Mouse (Mus musculus) stomach, postnatal 0 days (tissue): ENCODE measurements at regions not wholly inside any gene's neighbourhood (a gene's known extent, or its start where the extent isn't known, plus 50 kb on each side); places are given as distances from the start of the nearest gene placed in this dataset.

Source experiments
- ATAC-seq: fragments of 200-750 bp; cut with Nextera tagmentation; 2 replicates; pipeline ENCODE4 v1.8.0; 2017; ENCODE audit not compliant: low FRiP score, low TSS enrichment
- DNase-seq: peaks from one replicate; pipeline ENCODE4 v3.0.0-alpha.2; 2016; ENCODE audit warnings: low spot score
- H3K27ac ChIP-seq: fragments of 300-500 bp; sonication (generic); replicated peaks from 2 replicates; pipeline ENCODE4 v1.5.1; 2014; ENCODE audit warnings: mild to moderate bottlenecking, control low read depth
- H3K27me3 ChIP-seq: fragments of 300-500 bp; sonication (generic); 2 replicates; pipeline ENCODE4 v1.6.1; 2014; ENCODE audit warnings: low read length; ENCODE audit not compliant: control insufficient read depth, insufficient read depth
- H3K36me3 ChIP-seq: fragments of 300-500 bp; sonication (generic); 2 replicates; pipeline ENCODE4 v1.6.1; 2014; ENCODE audit warnings: low read length, mixed read lengths; ENCODE audit not compliant: control insufficient read depth, insufficient read depth
- H3K4me1 ChIP-seq: fragments of 300-500 bp; sonication (generic); replicated peaks from 2 replicates; pipeline ENCODE4 v1.6.1; 2014; ENCODE audit warnings: antibody characterized with exemption; ENCODE audit not compliant: control insufficient read depth, insufficient read depth
- H3K4me2 ChIP-seq: fragments of 300-500 bp; sonication (generic); replicated peaks from 2 replicates; pipeline ENCODE4 v1.6.1; 2014; ENCODE audit warnings: low read depth, mild to moderate bottlenecking, control low read depth, moderate library complexity
- H3K4me3 ChIP-seq: fragments of 300-500 bp; sonication (generic); 2 replicates; pipeline ENCODE4 v1.5.1; 2014; ENCODE audit warnings: low read depth, low read length, control low read depth
- H3K9ac ChIP-seq: fragments of 300-500 bp; sonication (generic); 2 replicates; pipeline ENCODE4 v1.6.1; 2014; ENCODE audit warnings: mild to moderate bottlenecking, low read length, control low read depth, mixed read lengths
- H3K9me3 ChIP-seq: fragments of 300-500 bp; sonication (generic); 2 replicates; pipeline ENCODE4 v1.6.1; 2016; ENCODE audit warnings: low read length; ENCODE audit not compliant: control insufficient read depth
- CTCF ChIP-seq: IDR thresholded peaks from 2 replicates; pipeline ENCODE4 v1.5.1; 2016; ENCODE audit warnings: antibody characterized with exemption, low read depth, mild to moderate bottlenecking, moderate library complexity
- EP300 ChIP-seq: optimal IDR thresholded peaks from 2 replicates; pipeline ENCODE3; 2016; ENCODE audit warnings: antibody characterized with exemption
- whole genome bisulfite sequencing: fragments of 180-500 bp; shearing (Covaris S2); extraction: QIAGEN DNeasy Blood & Tissue Kit; methylation state at CpG from one replicate; pipeline ENCODE4 v1.1.7; 2014; 5-methylcytosine and 5-hydroxymethylcytosine counted together

- TF ChIP-seq EP300 = no peak
- no peak for TF ChIP-seq CTCF
- Histone ChIP-seq H3K4me2 (no peak overlapping the region), H3K36me3 (no peaks in the 10 kb centered on the region), H3K9me3 (no peaks in the 10 kb centered on the region), H3K9ac (no peak overlapping the region), H3K4me1 (no peaks in the 10 kb centered on the region), H3K4me3 (no peak overlapping the region), H3K27ac (no peak overlapping the region), H3K27me3 (no peaks in the 10 kb centered on the region)
- ATAC-seq (no peak), DNase-seq (no peak)
- WGBS = 25% methylated on average over 11 of the region's 11 CpGs
Observed at GRCm38 (mm10) chr14:58678126-58678656, 464.5 kb downstream of the 1700129C05Rik start.

GRCm38 (mm10) chr14:58675146-58675545 lies 467.5 kb downstream of the 1700129C05Rik start:
- H3K36me3 ChIP-seq = no peaks in the 10 kb centered on the region
- H3K9me3 ChIP-seq = no peaks in the 10 kb centered on the region
- H3K27ac ChIP-seq = no peak overlapping the region
- ATAC-seq = no peak
- H3K9ac ChIP-seq = no peak overlapping the region
- no peaks in the 10 kb centered on the region for H3K27me3 ChIP-seq
- WGBS = 77% methylated on average over 3 of the region's 3 CpGs
- TF ChIP-seq EP300 = no peak
- TF ChIP-seq CTCF = no peak
- H3K4me2 ChIP-seq = no peak overlapping the region
- H3K4me3 ChIP-seq = no peak overlapping the region
- no peak for DNase-seq
- H3K4me1 ChIP-seq = no peaks in the 10 kb centered on the region

- no peaks in the 10 kb centered on the region for H3K9me3 ChIP-seq
- no peaks in the 10 kb centered on the region for H3K36me3 ChIP-seq
- H3K4me2 ChIP-seq = no peak overlapping the region
- H3K4me3 ChIP-seq = no peak overlapping the region
- H3K27me3 ChIP-seq = no peaks in the 10 kb centered on the region
- no peaks in the 10 kb centered on the region for H3K4me1 ChIP-seq
- TF ChIP-seq EP300 = no peak
- peak; percentile 53 for TF ChIP-seq CTCF
- 57% methylated on average over 1 of the region's 1 CpGs for WGBS
- ATAC-seq = no peak
- DNase-seq = no peak
- H3K9ac ChIP-seq = no peak overlapping the region
- H3K27ac ChIP-seq = no peak overlapping the region
Observed at GRCm38 (mm10) chr14:58663946-58664345, 478.7 kb downstream of the 1700129C05Rik start.

GRCm38 (mm10) chr14:58662601-58663000 lies 480.1 kb downstream of the 1700129C05Rik start:
- H3K27me3 ChIP-seq = no peaks in the 10 kb centered on the region
- H3K36me3 ChIP-seq = no peaks in the 10 kb centered on the region
- 49% methylated on average over 5 of the region's 5 CpGs for WGBS
- ATAC-seq (no peak; the same call in 1 of the 2 replicates), DNase-seq (no peak)
- no peaks in the 10 kb centered on the region for H3K9me3 ChIP-seq
- H3K27ac ChIP-seq = no peak overlapping the region
- TF ChIP-seq CTCF (no peak), EP300 (no peak)
- no peaks in the 10 kb centered on the region for H3K4me1 ChIP-seq
- no peak overlapping the region for H3K4me2 ChIP-seq
- no peak overlapping the region for H3K4me3 ChIP-seq
- no peak overlapping the region for H3K9ac ChIP-seq

GRCm38 (mm10) chr14:58661416-58661815 lies 481.3 kb downstream of the 1700129C05Rik start:
- no peaks in the 10 kb centered on the region for H3K9me3 ChIP-seq
- TF ChIP-seq CTCF = no peak
- TF ChIP-seq EP300 = no peak
- ATAC-seq (no peak), DNase-seq (no peak)
- no peak overlapping the region for H3K9ac ChIP-seq
- no peak overlapping the region for H3K4me3 ChIP-seq
- H3K4me1 ChIP-seq = no peaks in the 10 kb centered on the region
- no peak overlapping the region for H3K27ac ChIP-seq
- H3K36me3 ChIP-seq = no peaks in the 10 kb centered on the region
- WGBS = 35% methylated on average over 3 of the region's 3 CpGs
- H3K4me2 ChIP-seq = no peak overlapping the region
- H3K27me3 ChIP-seq = no peaks in the 10 kb centered on the region

- Histone ChIP-seq H3K4me2 (no peak overlapping the region), H3K4me1 (no peaks in the 10 kb centered on the region), H3K27me3 (no peaks in the 10 kb centered on the region), H3K4me3 (no peak overlapping the region), H3K36me3 (no peaks in the 10 kb centered on the region), H3K9me3 (no peaks in the 10 kb centered on the region), H3K27ac (no peak overlapping the region), H3K9ac (no peak overlapping the region)
- ATAC-seq (no peak), DNase-seq (no peak)
- 38% methylated on average over 2 of the region's 2 CpGs for WGBS
- no peak for TF ChIP-seq EP300
Observed at GRCm38 (mm10) chr14:58657263-58657662, 485.4 kb downstream of the 1700129C05Rik start.

- Histone ChIP-seq H3K4me3 (no peak overlapping the region), H3K4me2 (no peak overlapping the region), H3K9ac (no peak overlapping the region), H3K36me3 (no peaks in the 10 kb centered on the region), H3K27ac (no peak overlapping the region), H3K9me3 (no peaks in the 10 kb centered on the region), H3K27me3 (no peaks in the 10 kb centered on the region), H3K4me1 (no peaks in the 10 kb centered on the region)
- WGBS = 38% methylated on average over 1 of the region's 1 CpGs
- ATAC-seq = no peak
- no peak for TF ChIP-seq CTCF
- no peak for TF ChIP-seq EP300
- DNase-seq = no peak
Observed at GRCm38 (mm10) chr14:58656935-58657238, 485.8 kb downstream of the 1700129C05Rik start.
